Mouse (Mus musculus): ENCODE measurements around the gene Hypm.

Gene Hypm

GRCm38 (mm10) chrX:9846628-9847027 is at the start of gene Hypm:
Gene Hypm (plus strand): TSS chrX:9846928.
- DNase-seq (ENCODE audit: low read depth): no peak

- DNase-seq (ENCODE audit: low read depth): no peak
Measured at GRCm38 (mm10) chrX:9810101-9810500, 36.6 kb upstream of the Hypm start.

GRCm38 (mm10) chrX:9812469-9812868 is 34.3 kb upstream of the Hypm start:
- DNase-seq (ENCODE audit: low read depth): no peak

GRCm38 (mm10) chrX:9834779-9835178 is 11.9 kb upstream of the Hypm start:
- DNase-seq (ENCODE audit: low read depth): no peak

- DNase-seq (ENCODE audit: low read depth): no peak
Measured at GRCm38 (mm10) chrX:9849403-9849802, 2.7 kb downstream of the Hypm start, which contains the start of gene H2al3. Gene H2al3 (plus strand): TSS chrX:9849703.

- no peak for DNase-seq (ENCODE audit: low read depth)
Measured at GRCm38 (mm10) chrX:9861859-9862258, 15.1 kb downstream of the Hypm start.

GRCm38 (mm10) chrX:9875519-9875918 is 28.8 kb downstream of the Hypm start:
- no peak for DNase-seq (ENCODE audit: low read depth)

GRCm38 (mm10) chrX:9885322-9885721 is 38.6 kb downstream of the Hypm start, which contains the start of gene Sytl5:
Gene Sytl5 (plus strand): TSS chrX:9885622.
- DNase-seq (ENCODE audit: low read depth): no peak

Measured in fibroblast of lung, adult 2 months (primary cell).